Mouse (Mus musculus) liver, embryonic 15.5 days (tissue): Measurements from ENCODE around the gene Glp1r. TPM values are rescaled to one million over a fixed set of nuclear protein-coding genes. Genes with fewer than 3 reads are reported as not detected.

Experiments
- ATAC-seq: fragments of 200-750 bp; cut with Nextera tagmentation; 2 replicates; pipeline ENCODE4 v1.8.0; 2017; ENCODE audit warnings: moderate number of reproducible peaks, mild to moderate bottlenecking, moderate library complexity; ENCODE audit not compliant: insufficient read depth
- H3K27ac ChIP-seq: fragments of 300-500 bp; sonication (generic); replicated peaks from 2 replicates; pipeline ENCODE4 v1.5.1; 2015; ENCODE audit warnings: mild to moderate bottlenecking, inconsistent platforms
- H3K27me3 ChIP-seq: fragments of 300-500 bp; sonication (generic); 2 replicates; pipeline ENCODE4 v1.6.1; 2015; ENCODE audit warnings: mild to moderate bottlenecking, inconsistent platforms
- H3K36me3 ChIP-seq: fragments of 300-500 bp; sonication (generic); replicated peaks from 2 replicates; pipeline ENCODE4 v1.6.1; 2015; ENCODE audit warnings: moderate library complexity, mild to moderate bottlenecking, inconsistent platforms
- H3K4me1 ChIP-seq: fragments of 300-500 bp; sonication (generic); replicated peaks from 2 replicates; pipeline ENCODE4 v1.6.1; 2015; ENCODE audit warnings: inconsistent platforms
- H3K4me2 ChIP-seq: fragments of 300-500 bp; sonication (generic); 2 replicates; pipeline ENCODE4 v1.6.1; 2015; ENCODE audit warnings: moderate library complexity, mild to moderate bottlenecking, inconsistent platforms
- H3K4me3 ChIP-seq: fragments of 300-500 bp; sonication (generic); replicated peaks from 2 replicates; pipeline ENCODE4 v1.5.1; 2015; ENCODE audit warnings: mild to moderate bottlenecking, inconsistent platforms
- H3K9ac ChIP-seq: fragments of 300-500 bp; sonication (generic); 2 replicates; pipeline ENCODE4 v1.6.1; 2015; ENCODE audit warnings: moderate library complexity, mild to moderate bottlenecking, inconsistent platforms
- H3K9me3 ChIP-seq: fragments of 300-500 bp; sonication (generic); replicated peaks from 2 replicates; pipeline ENCODE4 v1.6.1; 2016; ENCODE audit warnings: inconsistent platforms
- WGBS: fragments of 180-500 bp; shearing (Covaris S2); methylation state at CpG from one replicate; pipeline ENCODE4 v1.1.7; 2015; ENCODE audit warnings: mixed read lengths; ENCODE audit not compliant: insufficient replicate concordance; 5-methylcytosine and 5-hydroxymethylcytosine counted together
- polyA plus RNA-seq: library from polyadenylated mRNA; unstranded; fragments of >200 nt; fragmentation: Nextera tagmentation; extraction: Ambion mirVana; gene quantifications from 2 replicates; pipeline ENCODE4 v1.2.1, GENCODE M21; 2015

The Glp1r gene
- polyA plus RNA-seq, 1 experiment from 2014 or later = not detected

- Histone ChIP-seq H3K4me3 (no peak overlapping the region), H3K27ac (no peak overlapping the region), H3K4me1 (no peaks in the 10 kb centered on the region), H3K27me3 (no peaks in the 10 kb centered on the region; the same call in 1 of the 2 replicates), H3K9ac (no peak overlapping the region), H3K9me3 (no peaks in the 10 kb centered on the region), H3K36me3 (no peaks in the 10 kb centered on the region), H3K4me2 (no peak overlapping the region)
- no peak for ATAC-seq
- WGBS = 79% methylated on average over 3 of the region's 3 CpGs
These were observed 21.2 kb upstream of the Glp1r start for GRCm38 (mm10) chr17:30880391-30880790.

GRCm38 (mm10) chr17:30881001-30881400, 20.6 kb upstream of the Glp1r start:
- Histone ChIP-seq H3K27me3 (no peaks in the 10 kb centered on the region; the same call in 1 of the 2 replicates), H3K36me3 (no peaks in the 10 kb centered on the region), H3K4me1 (no peaks in the 10 kb centered on the region), H3K9ac (no peak overlapping the region), H3K4me3 (no peak overlapping the region), H3K9me3 (no peaks in the 10 kb centered on the region), H3K4me2 (no peak overlapping the region), H3K27ac (no peak overlapping the region)
- no peak for ATAC-seq
- WGBS = 66% methylated on average over 2 of the region's 2 CpGs

- Histone ChIP-seq H3K4me2 (no peak overlapping the region), H3K36me3 (no peaks in the 10 kb centered on the region), H3K9ac (no peak overlapping the region), H3K4me1 (no peaks in the 10 kb centered on the region), H3K27me3 (no peaks in the 10 kb centered on the region; the same call in 1 of the 2 replicates), H3K9me3 (no peaks in the 10 kb centered on the region), H3K4me3 (no peak overlapping the region), H3K27ac (no peak overlapping the region)
- ATAC-seq = no peak
- 2% methylated on average over 6 of the region's 6 CpGs for WGBS
These were observed 19.4 kb upstream of the Glp1r start for GRCm38 (mm10) chr17:30882206-30882605.

- no peaks in the 10 kb centered on the region for H3K9me3 ChIP-seq
- H3K4me3 ChIP-seq = no peak overlapping the region
- no peaks in the 10 kb centered on the region; the same call in 1 of the 2 replicates for H3K27me3 ChIP-seq
- no peak overlapping the region for H3K27ac ChIP-seq
- WGBS = 34% methylated on average over 8 of the region's 8 CpGs
- no peaks in the 10 kb centered on the region for H3K36me3 ChIP-seq
- ATAC-seq = no peak
- no peak overlapping the region for H3K9ac ChIP-seq
- no peaks in the 10 kb centered on the region for H3K4me1 ChIP-seq
- H3K4me2 ChIP-seq = no peak overlapping the region
These were observed 18.1 kb upstream of the Glp1r start for GRCm38 (mm10) chr17:30883534-30883933.

GRCm38 (mm10) chr17:30892086-30892485, 9.5 kb upstream of the Glp1r start:
- Histone ChIP-seq H3K27me3 (no peaks in the 10 kb centered on the region), H3K4me2 (no peak overlapping the region), H3K4me3 (no peak overlapping the region), H3K4me1 (no peaks in the 10 kb centered on the region), H3K36me3 (no peaks in the 10 kb centered on the region), H3K27ac (no peak overlapping the region), H3K9me3 (no peaks in the 10 kb centered on the region), H3K9ac (no peak overlapping the region)
- no peak for ATAC-seq
- WGBS = 14% methylated on average over 1 of the region's 1 CpGs

- Histone ChIP-seq H3K4me1 (no peaks in the 10 kb centered on the region), H3K4me2 (no peak overlapping the region), H3K27ac (no peak overlapping the region), H3K9ac (no peak overlapping the region), H3K4me3 (no peak overlapping the region), H3K27me3 (no peaks in the 10 kb centered on the region), H3K9me3 (no peaks in the 10 kb centered on the region), H3K36me3 (no peaks in the 10 kb centered on the region)
- 11% methylated on average over 2 of the region's 2 CpGs for WGBS
- no peak for ATAC-seq
These were observed 8.9 kb upstream of the Glp1r start for GRCm38 (mm10) chr17:30892730-30893129.

GRCm38 (mm10) chr17:30897075-30897474, 4.5 kb upstream of the Glp1r start:
- no peak overlapping the region for H3K27ac ChIP-seq
- no peaks in the 10 kb centered on the region for H3K36me3 ChIP-seq
- 0 out of 2 replicates have a peak, but pooled peaks cover 5% of the 10 kb centered on the region for H3K4me1 ChIP-seq
- H3K9me3 ChIP-seq = no peaks in the 10 kb centered on the region
- H3K4me3 ChIP-seq = no peak overlapping the region
- H3K27me3 ChIP-seq = peaks cover 25% of the 10 kb centered on the region
- ATAC-seq = no peak
- H3K9ac ChIP-seq = no peak overlapping the region
- H3K4me2 ChIP-seq = no peak overlapping the region
- 15% methylated on average over 2 of the region's 2 CpGs for WGBS

GRCm38 (mm10) chr17:30904096-30904495, 2.5 kb downstream of the Glp1r start:
- no peaks in the 10 kb centered on the region for H3K36me3 ChIP-seq
- 0 out of 2 replicates have a peak, but pooled peaks cover 5% of the 10 kb centered on the region for H3K4me1 ChIP-seq
- WGBS = 23% methylated on average over 2 of the region's 2 CpGs
- H3K27me3 ChIP-seq = peaks cover 45% of the 10 kb centered on the region
- H3K9me3 ChIP-seq = no peaks in the 10 kb centered on the region
- no peak overlapping the region for H3K4me2 ChIP-seq
- no peak overlapping the region for H3K27ac ChIP-seq
- H3K4me3 ChIP-seq = no peak overlapping the region
- ATAC-seq = no peak
- no peak overlapping the region for H3K9ac ChIP-seq

- ATAC-seq = no peak
- WGBS = 19% methylated on average over 4 of the region's 4 CpGs
These were observed 6.0 kb downstream of the Glp1r start for GRCm38 (mm10) chr17:30907577-30907976.

GRCm38 (mm10) chr17:30910866-30911731, 9.5 kb downstream of the Glp1r start:
- no peaks in the 10 kb centered on the region for H3K27me3 ChIP-seq
- H3K4me1 ChIP-seq = no peaks in the 10 kb centered on the region
- 51% methylated on average over 27 of the region's 27 CpGs for WGBS
- H3K36me3 ChIP-seq = no peaks in the 10 kb centered on the region
- H3K27ac ChIP-seq = no peak overlapping the region
- no peak overlapping the region for H3K4me2 ChIP-seq
- ATAC-seq = no peak
- H3K9ac ChIP-seq = no peak overlapping the region
- H3K9me3 ChIP-seq = no peaks in the 10 kb centered on the region
- H3K4me3 ChIP-seq = no peak overlapping the region

More at GRCm38 (mm10) chr17:30907577-30907976, 6.0 kb downstream of the Glp1r start:
- no peak overlapping the region for H3K4me3 ChIP-seq
- H3K9me3 ChIP-seq = no peaks in the 10 kb centered on the region
- H3K4me1 ChIP-seq = no peaks in the 10 kb centered on the region
- no peak overlapping the region for H3K27ac ChIP-seq
- H3K4me2 ChIP-seq = no peak overlapping the region
- no peaks in the 10 kb centered on the region for H3K36me3 ChIP-seq
- no peak overlapping the region for H3K9ac ChIP-seq
- peaks cover 15% of the 10 kb centered on the region for H3K27me3 ChIP-seq

- H3K9me3 ChIP-seq = no peaks in the 10 kb centered on the region
- no peaks in the 10 kb centered on the region for H3K4me1 ChIP-seq
- H3K9ac ChIP-seq = no peak overlapping the region
- ATAC-seq = no peak
- H3K4me3 ChIP-seq = no peak overlapping the region
- H3K27me3 ChIP-seq = no peaks in the 10 kb centered on the region
- H3K36me3 ChIP-seq = no peaks in the 10 kb centered on the region
- no peak overlapping the region for H3K4me2 ChIP-seq
- H3K27ac ChIP-seq = no peak overlapping the region
- 35% methylated on average over 8 of the region's 8 CpGs for WGBS
These were observed 10.1 kb downstream of the Glp1r start for GRCm38 (mm10) chr17:30911732-30912088.
